Mouse (Mus musculus) common myeloid progenitor, adult 5-6 weeks (primary cell): ENCODE results near the gene Fam219b. TPM values are rescaled to one million over a fixed set of nuclear protein-coding genes. Genes with fewer than 3 reads are reported as not detected.

Experiments
- ATAC-seq: replicated peaks from 2 replicates; pipeline ENCODE4 v1.8.0; 2016; ENCODE audit warnings: low read depth, mild to moderate bottlenecking, moderate TSS enrichment, inconsistent platforms; ENCODE audit not compliant: poor library complexity, severe bottlenecking
- total RNA-seq: library from RNA; stranded (forward); fragments of 200-1000, 187-1606 nt; gene quantifications from 2 replicates; pipeline ENCODE4 v1.2.3, GENCODE M21; 2017

Gene Fam219b
- 12.2 and 13.6 TPM in 2 replicates for total RNA-seq

DNA sequence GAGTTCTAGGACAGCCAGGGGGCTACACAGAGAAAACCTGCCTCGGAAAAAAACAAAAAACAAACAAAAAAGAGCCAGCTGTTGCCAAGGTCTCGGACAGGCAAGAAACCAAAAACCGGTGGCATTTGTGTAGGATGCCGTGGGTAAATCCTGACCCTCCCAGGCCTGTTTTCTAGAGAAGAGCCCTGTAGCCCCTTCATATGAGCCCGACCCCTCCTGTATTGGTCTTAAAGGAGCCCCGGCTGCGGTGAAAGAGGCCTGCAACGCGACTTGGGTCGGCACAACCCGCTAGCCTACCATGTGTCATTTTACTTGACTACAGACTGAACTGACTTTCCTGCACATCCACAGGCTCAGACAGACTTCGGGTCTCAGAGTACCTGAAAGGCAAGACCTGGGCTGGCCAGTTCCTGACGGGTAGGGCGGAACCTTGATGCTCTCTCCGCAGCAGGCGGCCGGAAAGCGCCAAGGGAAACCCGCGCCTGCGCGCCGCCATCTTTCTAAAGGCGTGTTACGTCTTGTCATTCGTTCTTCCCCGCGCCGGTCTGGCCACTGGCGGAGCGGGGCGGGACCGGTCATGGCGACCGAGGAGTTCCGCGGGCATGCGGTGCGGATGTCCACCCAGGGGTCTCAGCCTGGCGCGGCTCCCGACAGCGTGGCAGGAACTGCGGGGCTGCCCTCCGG lies at the start of gene Fam219b:
TSS of gene Fam219b (plus strand) at position 485 of the 684 bp plus-strand sequence.
- peak; percentile 92 for ATAC-seq

DNA sequence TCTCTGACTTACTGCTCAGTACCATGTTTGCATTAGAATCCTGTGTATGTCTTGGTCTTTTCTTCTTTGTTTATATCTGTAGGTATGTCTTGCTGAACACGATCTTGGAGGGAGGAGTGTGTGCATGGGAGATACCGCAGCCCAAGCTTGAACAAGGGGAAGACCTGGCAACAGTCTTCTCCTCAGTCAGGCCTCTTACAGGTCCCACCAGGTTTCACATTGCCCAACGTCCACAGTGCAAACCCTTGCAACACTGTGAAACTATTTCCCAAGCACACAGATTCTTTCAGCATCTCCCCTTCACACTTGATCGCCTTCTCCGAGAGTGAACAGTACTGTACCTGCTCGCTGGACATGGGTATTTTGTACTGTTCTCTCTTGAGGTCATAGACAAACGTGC lies 49.5 kb upstream of the Fam219b start:
- ATAC-seq: no peak

DNA sequence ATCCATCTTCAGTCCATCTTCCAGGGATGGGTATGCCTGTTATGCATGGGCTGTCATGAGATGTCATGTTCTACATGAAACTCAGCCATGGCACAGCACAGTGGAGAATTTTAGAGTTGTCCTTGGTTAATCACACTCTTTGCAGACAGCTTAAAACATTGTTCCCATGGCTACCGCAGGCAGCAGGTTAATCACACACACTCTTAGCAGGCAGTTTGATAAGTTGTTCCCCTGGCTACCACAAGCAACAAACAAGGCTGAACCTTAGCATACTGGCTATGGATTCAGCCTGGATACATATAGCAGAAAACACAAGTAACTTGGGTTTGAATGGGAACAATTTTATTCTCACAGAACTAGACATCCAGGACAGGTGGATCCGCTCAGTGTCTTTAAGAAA lies 43.8 kb upstream of the Fam219b start:
- no peak for ATAC-seq

DNA sequence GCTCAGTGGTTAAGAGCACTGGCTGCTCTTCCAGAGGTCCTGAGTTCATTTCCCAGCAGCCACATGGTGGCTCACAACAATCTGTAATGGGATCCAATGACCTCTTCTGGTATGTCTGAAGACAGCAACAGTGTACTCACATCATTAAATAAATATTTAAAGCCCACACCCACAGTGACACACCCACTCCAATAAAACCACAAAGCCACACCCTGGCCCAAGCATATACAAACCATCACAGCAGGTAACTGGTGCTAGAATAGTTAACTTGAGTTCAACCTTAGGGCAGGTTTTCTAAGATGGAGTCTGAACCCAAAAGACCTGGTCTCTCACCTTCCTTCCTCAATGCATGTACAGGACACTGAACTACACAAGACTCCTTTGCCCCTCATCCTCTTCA lies 42.4 kb upstream of the Fam219b start:
- ATAC-seq: no peak

DNA sequence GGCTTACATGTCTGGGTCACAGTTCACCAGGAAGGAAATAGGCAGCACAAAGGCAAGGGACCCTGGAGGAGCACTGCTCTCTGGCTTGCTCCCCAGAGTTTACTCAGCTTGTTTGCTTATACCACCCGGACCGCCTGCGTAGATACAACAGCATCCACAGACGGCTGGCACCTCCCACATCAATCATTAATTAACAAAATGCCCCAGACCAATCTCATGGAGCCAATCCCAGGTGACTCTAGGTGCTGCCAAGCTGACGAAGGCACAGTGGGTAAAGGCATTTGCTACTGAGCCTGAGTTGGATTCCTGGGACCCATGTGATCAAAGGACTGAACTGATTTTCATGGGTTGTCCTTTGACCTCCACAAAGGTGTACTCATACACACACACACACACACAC lies 40.1 kb upstream of the Fam219b start:
- ATAC-seq: no peak

DNA sequence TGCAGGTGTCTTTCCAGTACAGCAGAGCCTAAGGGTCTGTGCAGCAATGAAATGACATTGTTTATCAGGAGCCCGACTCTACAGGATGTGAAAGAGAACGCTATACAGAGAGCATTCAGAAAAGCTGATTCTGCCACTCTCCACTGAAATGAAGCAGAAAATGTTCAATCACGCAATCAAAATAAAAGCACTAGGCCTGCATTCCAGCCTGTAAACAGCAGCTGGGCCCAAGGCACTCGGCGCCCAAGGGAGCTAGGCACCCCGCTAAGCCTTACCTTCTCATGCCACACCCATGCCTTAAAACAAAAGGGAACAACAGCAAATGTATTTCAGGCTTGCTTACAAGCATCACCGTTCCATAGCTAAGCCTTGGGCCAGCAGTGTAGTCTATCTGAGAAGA lies 38.8 kb upstream of the Fam219b start:
- ATAC-seq: no peak

DNA sequence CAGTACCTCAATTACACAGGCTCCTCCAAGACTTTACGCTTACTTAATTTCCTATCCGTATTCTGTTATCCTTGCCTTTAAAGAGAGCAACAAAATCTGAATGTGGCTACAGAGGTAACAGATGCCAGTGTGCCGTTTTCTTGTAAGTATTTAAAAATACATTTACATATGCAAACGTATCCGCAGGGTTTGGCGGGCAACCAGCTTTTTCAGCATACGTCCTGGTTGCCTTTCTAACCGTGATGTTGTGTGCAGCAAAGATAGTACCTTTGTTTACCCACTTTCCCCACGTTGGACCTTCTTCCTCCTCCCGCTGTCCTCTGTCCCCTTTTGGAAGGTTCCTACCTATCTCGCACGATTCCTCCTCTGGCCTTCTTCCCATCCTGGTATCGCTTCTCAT lies 35.9 kb upstream of the Fam219b start:
- ATAC-seq: no peak

DNA sequence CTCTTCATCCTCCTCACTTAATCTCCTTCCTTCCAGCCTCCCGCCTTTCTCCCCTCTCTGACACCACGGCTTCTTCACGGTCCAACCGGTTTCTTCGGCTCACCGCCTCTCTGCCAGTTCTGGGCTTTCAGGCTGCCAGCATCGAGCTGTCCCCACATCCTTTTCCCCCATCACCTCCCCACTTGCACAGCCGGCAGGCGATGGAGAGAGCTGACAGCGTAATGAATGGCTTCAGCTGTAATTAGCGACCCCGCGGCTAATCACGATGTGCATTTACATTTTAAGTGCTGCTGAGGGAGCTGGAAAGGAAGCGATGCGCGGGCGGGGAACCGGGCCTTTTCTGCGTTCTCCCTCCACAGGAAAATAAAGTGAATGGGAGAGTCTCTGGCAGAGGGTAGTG lies 35.5 kb upstream of the Fam219b start:
- no peak for ATAC-seq

DNA sequence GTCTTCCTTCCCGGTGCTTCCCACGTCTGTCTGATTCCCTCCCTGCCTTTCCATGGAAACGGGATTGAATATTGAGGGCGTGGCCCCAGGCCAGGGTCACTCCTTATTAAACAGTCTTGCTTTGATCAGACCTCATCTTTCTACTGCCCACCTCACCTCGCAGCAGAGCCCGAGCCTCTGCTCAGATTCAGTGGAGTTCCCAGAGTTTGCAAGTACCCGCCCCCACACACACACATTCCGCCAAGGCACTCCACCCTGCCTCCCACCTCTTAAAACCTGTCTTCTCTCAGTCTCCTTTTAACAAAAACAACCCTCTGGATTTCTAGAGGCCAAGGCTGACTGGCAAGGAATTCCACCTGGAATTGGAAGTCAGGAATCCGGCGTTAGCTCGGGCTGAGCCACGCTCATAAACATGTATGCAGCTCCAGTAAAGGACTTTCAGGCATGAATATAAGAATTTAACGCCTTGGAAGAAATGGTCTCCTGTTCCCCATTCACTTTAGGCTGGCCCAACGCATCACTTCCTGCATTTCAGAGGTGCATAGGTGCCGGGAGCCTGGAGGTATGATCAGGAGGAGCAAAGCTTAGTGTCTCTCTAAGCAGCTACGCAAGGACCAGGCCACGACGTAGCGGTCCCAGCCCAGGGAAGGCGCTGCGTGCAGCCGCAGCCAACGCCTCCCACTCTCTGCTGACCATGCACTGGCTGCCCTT lies 34.3 kb upstream of the Fam219b start:
- ATAC-seq: no peak

DNA sequence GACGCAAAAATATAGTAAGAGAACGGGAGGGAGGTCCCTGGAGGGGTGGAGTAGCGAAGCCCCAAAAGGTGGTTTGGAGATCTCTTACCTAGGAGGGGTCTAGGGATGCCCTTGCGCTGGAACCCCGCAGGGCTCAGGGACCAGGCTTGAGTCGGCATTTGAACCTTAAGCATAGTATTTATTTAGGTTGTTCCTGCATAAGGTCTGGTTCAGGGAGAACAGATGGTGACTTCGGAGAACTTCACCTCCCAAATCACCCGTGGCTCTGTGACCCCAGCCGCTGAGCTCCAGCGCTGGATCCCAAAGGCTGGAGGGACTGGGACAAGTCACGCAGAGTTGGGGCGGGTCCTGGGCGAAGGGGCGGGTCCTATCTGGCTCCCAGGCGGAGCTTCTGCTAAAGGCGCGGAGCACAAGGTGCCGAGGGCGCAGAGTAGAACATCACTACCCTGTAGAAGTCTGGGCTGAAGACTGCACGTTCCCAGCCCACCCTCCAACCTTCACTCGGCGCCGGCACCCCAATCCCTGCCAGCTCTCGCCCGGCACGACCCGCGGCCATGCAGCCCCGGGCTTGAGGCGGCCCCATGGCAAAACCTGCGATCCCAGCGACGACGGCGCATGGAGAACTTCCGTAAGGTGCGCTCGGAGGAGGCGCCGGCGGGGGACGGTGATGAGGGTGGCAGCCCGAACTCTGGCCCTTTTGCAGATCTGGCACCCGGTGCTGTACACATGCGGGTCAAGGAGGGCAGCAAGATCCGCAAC lies 33.5 kb upstream of the Fam219b start, which contains the start of gene Rpp25:
TSS of gene Rpp25 (plus strand) at position 405 of the 759 bp plus-strand sequence.
- no peak for ATAC-seq

DNA sequence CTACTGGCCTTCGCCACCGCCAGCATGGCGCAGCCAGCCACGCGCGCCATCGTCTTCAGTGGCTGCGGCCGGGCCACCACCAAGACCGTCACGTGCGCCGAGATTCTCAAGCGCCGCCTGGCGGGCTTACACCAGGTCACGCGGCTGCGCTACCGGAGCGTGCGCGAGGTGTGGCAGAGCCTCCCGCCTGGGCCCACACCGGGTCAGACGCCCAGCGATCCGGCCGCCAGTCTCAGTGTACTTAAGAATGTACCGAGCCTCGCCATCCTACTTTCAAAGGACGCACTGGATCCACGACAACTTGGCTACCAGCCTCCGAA lies 33.0 kb upstream of the Fam219b start:
- ATAC-seq: peak; percentile 20; the same call in 1 of the 2 replicates

DNA sequence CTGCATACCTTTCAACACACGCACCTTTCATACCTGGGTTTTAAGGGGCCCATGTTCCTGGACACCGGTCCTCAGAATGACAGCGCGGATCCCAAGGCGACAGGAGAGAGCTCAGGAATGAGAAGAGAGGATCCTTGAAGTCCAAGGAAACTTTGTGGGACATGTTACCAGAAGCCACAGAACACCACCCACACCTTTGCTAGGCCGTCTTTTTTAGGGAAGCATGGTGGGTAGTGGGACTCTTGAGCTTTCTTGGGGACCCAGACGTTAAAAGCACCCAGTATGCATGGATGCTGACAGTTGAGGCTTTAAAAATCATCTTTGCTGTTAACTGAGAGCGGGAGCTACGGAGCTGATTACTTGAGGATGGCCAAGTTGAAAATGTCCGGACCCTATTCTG lies 32.4 kb upstream of the Fam219b start:
- no peak for ATAC-seq

DNA sequence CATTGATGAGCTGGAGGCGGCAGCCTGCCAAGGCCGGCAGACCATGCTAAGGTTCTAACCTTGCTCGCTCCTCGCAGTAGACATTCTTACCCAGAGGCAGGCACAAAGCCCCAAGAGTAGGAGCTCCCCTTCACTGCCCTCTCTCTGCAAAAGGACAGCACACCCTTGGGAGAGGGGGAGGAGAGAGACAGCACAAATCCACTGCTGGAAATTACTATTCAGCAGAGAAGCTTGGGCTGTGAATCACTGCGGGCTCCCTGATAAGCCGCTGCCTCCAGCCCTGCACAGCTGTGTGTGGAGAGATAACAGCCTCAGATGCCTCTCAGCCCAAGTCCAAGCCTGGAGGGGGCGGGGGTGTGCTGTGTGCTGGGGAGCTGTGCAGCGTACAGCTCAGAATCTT lies 31.6 kb upstream of the Fam219b start:
- peak; percentile 91 for ATAC-seq

DNA sequence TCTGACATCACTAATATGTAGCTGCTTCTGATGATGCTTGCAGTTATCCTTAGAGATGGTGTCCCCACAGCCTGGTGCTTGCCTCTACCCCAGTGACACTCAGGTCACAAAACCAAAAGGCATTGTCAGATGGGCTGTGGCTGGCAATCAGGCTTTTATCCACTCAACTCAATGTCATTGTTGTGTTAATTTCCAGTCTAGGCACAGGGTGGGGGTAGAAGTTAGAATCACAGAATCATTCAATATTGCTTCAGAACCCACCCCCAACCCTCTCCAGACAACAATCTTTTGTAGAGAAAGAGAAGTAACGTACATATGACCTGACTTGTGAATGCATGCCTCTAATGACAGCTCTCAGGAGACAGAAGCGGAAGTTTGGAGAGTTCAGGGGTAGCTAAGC lies 26.8 kb upstream of the Fam219b start:
- ATAC-seq: no peak

DNA sequence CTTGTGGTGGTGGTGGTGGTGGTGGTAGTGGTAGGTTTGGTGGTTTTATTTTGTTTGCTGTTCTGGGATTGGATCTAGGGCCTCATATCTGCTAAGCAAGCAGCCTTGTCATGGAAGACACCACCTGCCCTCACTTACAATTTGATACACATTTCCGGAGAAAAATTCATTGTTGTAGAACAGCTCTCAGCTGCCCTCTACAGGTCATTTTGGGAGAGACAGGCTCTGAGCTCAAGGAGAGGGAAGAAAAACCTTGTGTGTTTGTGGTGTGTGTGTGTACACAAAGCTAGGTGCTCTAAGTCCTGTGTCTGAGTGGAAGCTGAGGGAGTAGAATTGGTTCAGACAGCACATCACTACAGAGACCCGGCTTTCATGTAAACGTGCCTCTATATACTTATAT lies 20.2 kb upstream of the Fam219b start:
- peak; percentile 50 for ATAC-seq

DNA sequence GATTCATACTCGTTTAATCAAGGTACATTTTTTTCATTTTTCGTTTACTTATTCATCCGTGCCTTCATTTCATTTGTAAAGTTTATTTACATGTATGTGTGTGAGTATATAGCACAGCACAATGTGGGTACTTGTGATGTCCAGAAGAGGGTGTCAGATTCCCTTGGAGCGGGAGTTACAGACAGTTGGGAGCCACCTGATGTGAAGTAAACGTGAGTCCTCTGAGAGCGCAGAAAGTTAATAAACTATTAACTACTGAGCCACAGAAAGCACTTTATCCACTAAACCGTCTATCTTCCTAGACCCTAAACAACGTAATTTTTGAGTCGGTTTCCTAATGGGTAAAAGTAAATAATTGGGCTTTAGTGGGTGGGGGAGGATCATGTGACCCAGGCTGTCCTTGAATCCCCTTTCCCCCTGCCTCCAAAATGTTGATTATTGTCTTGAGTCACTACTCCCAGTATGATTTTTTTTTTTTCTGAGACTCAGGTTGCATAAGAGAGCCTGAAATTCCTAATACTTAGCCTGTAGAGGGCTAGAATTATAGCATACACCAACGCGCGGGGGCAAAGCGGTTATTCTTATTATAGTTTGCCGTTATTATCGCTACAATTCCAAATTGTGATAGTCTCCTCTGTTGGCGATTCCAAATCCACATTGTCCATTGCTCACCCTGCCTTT lies 16.8 kb upstream of the Fam219b start:
- peak; percentile 2; the same call in 1 of the 2 replicates for ATAC-seq

DNA sequence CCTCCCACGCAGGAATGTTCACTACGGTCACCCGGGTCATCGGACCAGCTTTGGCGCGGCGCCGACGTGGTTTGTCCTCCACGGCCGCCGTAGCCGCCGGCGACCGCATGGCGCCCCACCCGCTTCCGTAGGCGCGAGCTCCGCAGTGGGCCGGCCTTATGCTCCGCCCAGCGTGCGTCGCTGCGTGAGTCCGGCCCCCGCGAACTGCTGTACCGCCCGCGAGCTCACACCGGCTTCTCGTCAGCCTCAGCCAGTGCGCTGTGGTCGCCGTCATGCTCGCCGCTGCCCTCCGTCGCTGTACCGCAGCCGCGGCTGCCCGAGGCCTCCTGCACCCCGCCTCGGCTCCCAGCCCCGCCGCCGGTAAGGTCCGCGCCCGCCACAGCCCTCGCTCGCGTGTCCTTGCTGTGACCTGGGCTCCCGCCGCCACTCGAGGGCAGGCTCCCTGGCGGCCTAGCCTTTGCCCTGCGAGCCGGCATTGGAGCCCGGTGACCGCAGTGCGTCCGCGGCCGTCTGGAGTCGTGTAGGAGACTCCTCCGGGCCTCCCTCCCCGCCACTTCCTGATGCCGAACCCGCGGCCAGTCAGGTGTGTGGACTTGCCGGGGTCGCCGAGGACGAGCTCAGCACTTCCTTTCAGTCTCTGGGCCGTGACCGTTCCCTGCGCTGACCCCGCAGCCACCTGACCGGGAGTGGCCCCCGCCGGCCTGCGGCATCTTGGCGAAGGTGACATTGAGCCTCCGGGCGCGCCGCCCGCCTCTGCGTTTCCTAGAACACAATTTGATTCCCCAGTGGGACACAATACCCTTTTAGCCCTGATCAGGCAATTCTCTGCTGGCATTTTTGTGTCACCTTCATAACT lies 16.0 kb upstream of the Fam219b start, which contains the start of gene Cox5a:
TSS of gene Cox5a (plus strand) at position 219 of the 856 bp plus-strand sequence.
- peak; percentile 85 for ATAC-seq

DNA sequence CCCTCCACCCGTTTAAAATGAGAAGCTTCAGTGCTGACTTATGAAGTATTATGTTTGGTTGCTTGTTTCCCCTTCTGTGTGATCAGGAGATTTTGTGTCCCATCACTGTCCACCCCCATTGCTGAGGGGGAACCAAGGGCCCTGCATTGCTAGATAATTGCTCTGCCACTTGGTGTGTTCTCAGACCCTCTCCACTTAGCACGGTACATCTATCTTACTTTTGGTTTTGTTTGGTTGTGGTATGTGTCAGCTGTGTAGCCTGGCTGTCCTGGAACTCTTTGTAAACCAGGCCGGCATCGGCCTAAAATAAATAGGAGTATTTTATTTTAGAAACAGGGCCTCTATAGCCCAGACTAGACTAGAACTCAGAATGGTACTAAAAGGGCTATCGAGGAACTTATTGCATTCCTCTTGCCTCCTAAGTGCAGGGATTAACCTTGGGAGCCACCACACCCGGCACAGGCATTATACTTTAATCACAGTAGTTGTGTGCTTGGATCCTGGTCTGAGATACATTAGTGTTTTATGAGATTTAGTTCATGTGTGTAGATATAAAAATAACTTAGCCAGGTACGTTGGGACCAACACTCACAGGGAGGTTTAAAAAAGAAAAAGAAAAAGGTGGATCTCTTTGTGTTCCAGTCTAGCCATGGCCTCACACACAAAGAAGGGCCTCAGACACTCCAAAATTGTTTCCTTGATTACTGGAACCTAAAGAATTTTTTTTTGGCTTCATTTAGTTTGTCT lies 15.0 kb upstream of the Fam219b start:
- ATAC-seq: no peak

DNA sequence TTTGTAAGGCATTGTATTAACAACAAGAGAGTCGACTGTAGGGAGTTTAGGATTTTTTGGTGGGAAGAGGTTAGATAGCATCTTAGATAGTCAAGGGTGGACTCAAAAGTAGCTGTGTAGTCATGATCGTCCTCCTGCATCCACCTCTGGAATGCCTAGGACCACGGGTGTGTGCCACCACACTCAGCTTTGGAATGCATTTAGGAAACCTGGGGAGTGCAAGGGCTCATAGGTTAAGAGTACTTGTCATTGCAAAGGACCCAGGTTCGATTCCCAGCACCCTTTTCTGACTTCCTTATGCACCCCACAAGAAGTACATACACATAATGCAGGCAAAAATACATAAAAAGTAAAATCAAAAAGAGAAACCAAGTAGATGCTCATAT lies 14.5 kb upstream of the Fam219b start:
- ATAC-seq: no peak
